Mouse (Mus musculus) stomach, postnatal 0 days (tissue): ENCODE measurements around the gene Dnajb13.

Experiments
- CTCF ChIP-seq: IDR thresholded peaks from 2 replicates; pipeline ENCODE4 v1.5.1; 2016; ENCODE audit warnings: antibody characterized with exemption, low read depth, mild to moderate bottlenecking, moderate library complexity
- EP300 ChIP-seq: optimal IDR thresholded peaks from 2 replicates; pipeline ENCODE3; 2016; ENCODE audit warnings: antibody characterized with exemption

DNA sequence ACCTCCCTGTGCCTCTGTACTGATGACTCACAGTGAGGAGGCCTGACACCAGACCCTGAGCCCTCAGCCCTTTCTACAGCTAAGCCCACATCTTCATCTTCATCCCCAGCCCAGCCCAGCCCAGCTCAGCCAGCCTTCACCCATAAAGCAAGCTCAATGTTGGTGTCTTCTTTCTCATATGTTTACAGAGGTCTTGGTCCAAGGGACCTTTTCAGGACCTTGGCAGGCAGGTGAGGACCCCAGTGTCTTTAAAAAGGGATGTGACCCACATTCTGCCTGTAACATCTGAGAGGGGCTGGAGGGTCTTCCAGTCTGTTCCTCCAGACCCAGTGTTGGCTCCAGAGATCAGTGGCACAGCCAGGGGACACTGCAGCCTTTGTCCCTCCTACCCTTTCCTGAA is 15.3 kb downstream of the Dnajb13 start:
- TF ChIP-seq EP300 (no peak), CTCF (no peak)
